Mouse (Mus musculus) forebrain, embryonic 12.5 days (tissue): ENCODE data around the gene Cyp4a30b. TPM values are rescaled to one million over a fixed set of nuclear protein-coding genes. Genes with fewer than 3 reads are reported as not detected.

Source experiments
- polyA plus RNA-seq: library from polyadenylated mRNA; unstranded; fragments of >200 nt; fragmentation: Nextera tagmentation; extraction: Ambion mirVana; gene quantifications from 2 replicates; pipeline ENCODE4 v1.2.1, GENCODE M21; 2016

The Cyp4a30b gene
- polyA plus RNA-seq, 1 experiment from 2014 or later: not detected

Other genes with a start within 250 kb of the Cyp4a30b start
- not detected in 2 replicates for gene Cyp4a29, start 210.5 kb upstream of the Cyp4a30b start, polyA plus RNA-seq
- gene Cyp4a12a, start 153.6 kb upstream of the Cyp4a30b start, polyA plus RNA-seq: not detected in 2 replicates
- not detected in 2 replicates for gene Cyp4a12b, start 41.0 kb upstream of the Cyp4a30b start, polyA plus RNA-seq
- not detected in 2 replicates for gene Cyp4a14, start 43.5 kb downstream of the Cyp4a30b start, polyA plus RNA-seq
- not detected in 2 replicates for gene Cyp4a10, start 65.7 kb downstream of the Cyp4a30b start, polyA plus RNA-seq
- not detected in 2 replicates for gene Cyp4a31, start 111.0 kb downstream of the Cyp4a30b start, polyA plus RNA-seq
- not detected in 2 replicates for gene Cyp4a32, start 148.4 kb downstream of the Cyp4a30b start, polyA plus RNA-seq
- gene Cyp4b1, start 195.1 kb downstream of the Cyp4a30b start, polyA plus RNA-seq: 0.17 and 0.28 TPM in 2 replicates